Mouse (Mus musculus): ENCODE measurements at regions not wholly inside any gene's neighbourhood (a gene's known extent, or its start where the extent isn't known, plus 50 kb on each side); places are given as distances from the start of the nearest gene placed in this dataset.

- Histone ChIP-seq H3K9ac (ENCODE audit: insufficient read depth, low read depth) (no peak overlapping the region), H3K4me3 (replicated peaks in 1 of 3; ENCODE audit: low read depth in 2 of 3, low read length in 2 of 3, poor library complexity in 1 of 3) (no peak overlapping the region), H3K79me2 (replicated peaks; ENCODE audit: control insufficient read depth, extremely low read depth, insufficient read depth, poor library complexity, severe bottlenecking) (no peaks in the 10 kb centered on the region), H3K36me3 (replicated peaks in 1 of 2; ENCODE audit: control insufficient read depth in 1 of 2, insufficient read depth in 1 of 2, low read length in 1 of 2) (no peaks in the 10 kb centered on the region), H3K27me3 (replicated peaks) (peaks cover 4% of the 10 kb centered on the region), H3K27ac (ENCODE audit: insufficient read depth, low read depth) (no peak overlapping the region), H3K9me3 (replicated peaks; ENCODE audit: low read length) (no peaks in the 10 kb centered on the region), H3K4me1 (ENCODE audit: control insufficient read depth in 1 of 2, insufficient read depth in 2 of 2) (no peaks in the 10 kb centered on the region), H3K4me2 (ENCODE audit: insufficient read depth, low read depth, poor library complexity, severe bottlenecking) (no peak overlapping the region)
- TF ChIP-seq NRF1 (IDR thresholded peaks at IDR 0.05; ENCODE audit: low read depth, low read length) = no peak
- TF ChIP-seq ZKSCAN1 (IDR thresholded peaks at IDR 0.05; ENCODE audit: borderline replicate concordance, low read depth, low read length) = no peak
- no peak for TF ChIP-seq POLR2A (IDR thresholded peaks at IDR 0.05; ENCODE audit: low read depth, low read length)
- no peak for TF ChIP-seq CHD1 (IDR thresholded peaks at IDR 0.05; ENCODE audit: low read depth, low read length)
- TF ChIP-seq CHD2 (IDR thresholded peaks at IDR 0.05; ENCODE audit: low read length) = no peak
- no peak for TF ChIP-seq CTCF (conservative IDR thresholded peaks at IDR 0.05 in 1 of 2, IDR thresholded peaks at IDR 0.05 in 1 of 2; ENCODE audit: low read depth in 2 of 2, low read length in 2 of 2)
- no peak for TF ChIP-seq UBTF (IDR thresholded peaks at IDR 0.05; ENCODE audit: low read depth, low read length)
- no peak for TF ChIP-seq TCF12 (IDR thresholded peaks at IDR 0.05; ENCODE audit: low read depth, low read length)
- no peak for TF ChIP-seq ZNF384 (IDR thresholded peaks at IDR 0.05; ENCODE audit: low read depth, low read length)
- TF ChIP-seq MXI1 (IDR thresholded peaks at IDR 0.05; ENCODE audit: low read depth, low read length) = no peak
- no peak for TF ChIP-seq MAX (IDR thresholded peaks at IDR 0.05; ENCODE audit: low read length)
- TF ChIP-seq MAZ (IDR thresholded peaks at IDR 0.05; ENCODE audit: low read depth, low read length) = no peak
- TF ChIP-seq MYC (IDR thresholded peaks at IDR 0.05; ENCODE audit: low read depth, low read length) = no peak
- no peak for TF ChIP-seq MEF2A (IDR thresholded peaks at IDR 0.05; ENCODE audit: borderline replicate concordance, low read depth, low read length)
- TF ChIP-seq JUND (conservative IDR thresholded peaks at IDR 0.05; ENCODE audit: low read depth, low read length) = no peak
- dilution Hi-C loops (cut with MboI; ENCODE audit: extremely low pct_ligation_motif_present, extremely low pct_unique_long_range_greater_than_20kb, low sequenced_read_pairs) = no loop called here
- DNase-seq (ENCODE audit: extremely low read depth) = no peak
- in situ Hi-C loops (cut with MboI; ENCODE audit: low pct_ligation_motif_present, low pct_unique_long_range_greater_than_20kb, low sequenced_read_pairs) = loop anchor here (25.0 kb wide), 1 partner anchor 368 kb away; no protein-coding TSS in a partner anchor
Measured at GRCm38 (mm10) chr5:28919296-28920063, 276.3 kb upstream of the Rnf32 start.

- in situ Hi-C loops (cut with MboI; ENCODE audit: low pct_ligation_motif_present, low pct_unique_long_range_greater_than_20kb, low sequenced_read_pairs) = loop anchor here (25.0 kb wide), 1 partner anchor 383 kb away; no protein-coding TSS in a partner anchor
- no peak overlapping the region for H3K27ac ChIP-seq (ENCODE audit: insufficient read depth, low read depth)
Measured at GRCm38 (mm10) chr5:28904500-28904899, 291.3 kb upstream of the Rnf32 start.

More at GRCm38 (mm10) chr5:28904500-28904899, 291.3 kb upstream of the Rnf32 start:
- H3K4me3 ChIP-seq (replicated peaks in 1 of 3; ENCODE audit: low read depth in 2 of 3, low read length in 2 of 3, poor library complexity in 1 of 3) = no peak overlapping the region
- dilution Hi-C loops (cut with MboI; ENCODE audit: extremely low pct_ligation_motif_present, extremely low pct_unique_long_range_greater_than_20kb, low sequenced_read_pairs) = no loop called here
- DNase-seq (ENCODE audit: extremely low read depth) = peak; percentile 7
- no peaks in the 10 kb centered on the region for H3K79me2 ChIP-seq (replicated peaks; ENCODE audit: control insufficient read depth, extremely low read depth, insufficient read depth, poor library complexity, severe bottlenecking)
- no peaks in the 10 kb centered on the region for H3K4me1 ChIP-seq (ENCODE audit: control insufficient read depth in 1 of 2, insufficient read depth in 2 of 2)
- no peak overlapping the region for H3K4me2 ChIP-seq (ENCODE audit: insufficient read depth, low read depth, poor library complexity, severe bottlenecking)
- H3K9me3 ChIP-seq (replicated peaks; ENCODE audit: low read length) = no peaks in the 10 kb centered on the region
- peaks cover 4% of the 10 kb centered on the region for H3K27me3 ChIP-seq (replicated peaks)
- H3K36me3 ChIP-seq (replicated peaks in 1 of 2; ENCODE audit: control insufficient read depth in 1 of 2, insufficient read depth in 1 of 2, low read length in 1 of 2) = no peaks in the 10 kb centered on the region
- no peak for TF ChIP-seq SMC3 (IDR thresholded peaks at IDR 0.05; ENCODE audit: low read depth, low read length)
- TF ChIP-seq MEF2A (IDR thresholded peaks at IDR 0.05; ENCODE audit: borderline replicate concordance, low read depth, low read length) = no peak
- TF ChIP-seq CTCF (conservative IDR thresholded peaks at IDR 0.05 in 1 of 2, IDR thresholded peaks at IDR 0.05 in 1 of 2; ENCODE audit: low read depth in 2 of 2, low read length in 2 of 2) = 0 out of 4 replicates have a peak, but pooled peaks of 1 of the 2 experiments have one; percentile 8
- TF ChIP-seq ZKSCAN1 (IDR thresholded peaks at IDR 0.05; ENCODE audit: borderline replicate concordance, low read depth, low read length) = no peak
- TF ChIP-seq E2F4 (IDR thresholded peaks at IDR 0.05; ENCODE audit: insufficient replicate concordance, low read depth, low read length) = no peak
- no peak overlapping the region for H3K9ac ChIP-seq (ENCODE audit: insufficient read depth, low read depth)
